Mouse (Mus musculus): ENCODE results near the gene Olfr1346.

GRCm38 (mm10) chr7:6419894-6420293 is 47.0 kb upstream of the Olfr1346 start:
- TF ChIP-seq CTCF (IDR thresholded peaks at IDR 0.05; ENCODE audit: low read depth, low read length) (no peak), POLR2A (IDR thresholded peaks at IDR 0.05; ENCODE audit: insufficient read depth, low read length) (no peak), EP300 (IDR thresholded peaks at IDR 0.05; ENCODE audit: insufficient read depth, low read depth, low read length) (no peak)
